Comparison of ENCODE assay signal across 8 mouse cellular contexts in genomic region chr6:126165591-126166155, GRCm38 (mm10). TPM values are rescaled to one million over a fixed set of nuclear protein-coding genes. Genes with fewer than 3 reads are reported as not detected.
DNase-seq lines count a peak whose midpoint lies in the region; ATAC-seq lines count a peak whose summit lies in the region.

No protein-coding gene starts in this region.

- peaks cover 21% of the 10 kb centered on the region; the same call in 1 of the 2 replicates for H3K4me1 ChIP-seq in forebrain, embryonic 11.5 days (replicated peaks; ENCODE audit: control insufficient read depth, insufficient read depth, low read length)
- H3K4me1 ChIP-seq in forebrain, embryonic 16.5 days (replicated peaks; ENCODE audit: control insufficient read depth, insufficient read depth, low read length) = peaks cover 44% of the 10 kb centered on the region
- H3K4me1 ChIP-seq in megakaryocyte, embryonic 14.5 days = peaks cover 11% of the 10 kb centered on the region; the same call in 1 of the 2 replicates
- peaks cover 30% of the 10 kb centered on the region for H3K4me1 ChIP-seq in intestine, embryonic 14.5 days (replicated peaks; ENCODE audit: control insufficient read depth, insufficient read depth, low read length)
- H3K4me1 ChIP-seq in stomach, embryonic 14.5 days (ENCODE audit: control insufficient read depth, insufficient read depth, low read length) = peaks cover 17% of the 10 kb centered on the region

- no peak for ATAC-seq in forebrain, embryonic 11.5 days (replicated peaks; ENCODE audit: low FRiP score)
- no peak for ATAC-seq in forebrain, embryonic 16.5 days
- no peak for ATAC-seq in megakaryocyte, adult 5-6 weeks (ENCODE audit: poor library complexity, severe bottlenecking)
- ATAC-seq in intestine, embryonic 14.5 days (replicated peaks; ENCODE audit: low FRiP score, low TSS enrichment, low read depth) = no peak
- ATAC-seq in stomach, embryonic 14.5 days (ENCODE audit: insufficient number of reproducible peaks, insufficient read depth, low FRiP score, low read depth) = no peak

- no peak overlapping the region for H3K9ac ChIP-seq in forebrain, embryonic 11.5 days (ENCODE audit: low read length)
- no peak overlapping the region for H3K9ac ChIP-seq in forebrain, embryonic 16.5 days (replicated peaks; ENCODE audit: low read depth, low read length)
- H3K9ac ChIP-seq in intestine, embryonic 14.5 days (ENCODE audit: low read length) = peak overlapping the region; percentile 41; the same call in 1 of the 2 replicates
- H3K9ac ChIP-seq in stomach, embryonic 14.5 days (replicated peaks; ENCODE audit: low read depth, low read length) = no peak overlapping the region

- H3K27ac ChIP-seq in forebrain, embryonic 11.5 days (ENCODE audit: low read depth, low read length) = no peak overlapping the region
- no peak overlapping the region for H3K27ac ChIP-seq in forebrain, embryonic 16.5 days (ENCODE audit: low read length)
- H3K27ac ChIP-seq in intestine, embryonic 14.5 days (ENCODE audit: low read depth) = 0 out of 2 replicates have a peak overlapping the region, but pooled peaks have one; percentile 11
- no peak overlapping the region for H3K27ac ChIP-seq in stomach, embryonic 14.5 days (ENCODE audit: low read length)

- H3K36me3 ChIP-seq in forebrain, embryonic 11.5 days (ENCODE audit: control insufficient read depth, insufficient read depth, low read length) = no peaks in the 10 kb centered on the region
- no peaks in the 10 kb centered on the region for H3K36me3 ChIP-seq in forebrain, embryonic 16.5 days (ENCODE audit: control insufficient read depth, insufficient read depth)
- H3K36me3 ChIP-seq in megakaryocyte, embryonic 14.5 days (replicated peaks; ENCODE audit: low read length) = no peaks in the 10 kb centered on the region
- no peaks in the 10 kb centered on the region for H3K36me3 ChIP-seq in intestine, embryonic 14.5 days (ENCODE audit: control insufficient read depth, insufficient read depth, low read length)
- no peaks in the 10 kb centered on the region for H3K36me3 ChIP-seq in stomach, embryonic 14.5 days (ENCODE audit: control insufficient read depth, insufficient read depth, low read length)

- peak overlapping the region; percentile 21; the same call in 1 of the 2 replicates for H3K4me2 ChIP-seq in forebrain, embryonic 11.5 days (ENCODE audit: low read depth, low read length, severe bottlenecking)
- H3K4me2 ChIP-seq in forebrain, embryonic 16.5 days (ENCODE audit: low read length) = no peak overlapping the region
- H3K4me2 ChIP-seq in intestine, embryonic 14.5 days (ENCODE audit: low read length) = peak overlapping the region; percentile 82
- peak overlapping the region; percentile 87 for H3K4me2 ChIP-seq in stomach, embryonic 14.5 days (replicated peaks; ENCODE audit: low read depth, low read length)

- WGBS in forebrain, embryonic 11.5 days = 2% methylated on average over 17 of the region's 17 CpGs
- WGBS in forebrain, embryonic 16.5 days = 6% methylated on average over 17 of the region's 17 CpGs
- WGBS in intestine, embryonic 14.5 days = 11% methylated on average over 17 of the region's 17 CpGs
- WGBS in stomach, embryonic 14.5 days = 8% methylated on average over 17 of the region's 17 CpGs

- no peak for DNase-seq in forebrain, embryonic 11.5 days (ENCODE audit: low spot score)
- no peak for DNase-seq in intestine, embryonic 14.5 days (ENCODE audit: low spot score)
- no peak for DNase-seq in testis, postnatal 14 days (ENCODE audit: low spot score)
- no peak for DNase-seq in layer of hippocampus, adult 8-10 months (ENCODE audit: low spot score in 2 of 2)

- no peak overlapping the region for H3K4me3 ChIP-seq in forebrain, embryonic 11.5 days (ENCODE audit: low read depth, low read length)
- H3K4me3 ChIP-seq in forebrain, embryonic 16.5 days (replicated peaks; ENCODE audit: low read length) = no peak overlapping the region
- H3K4me3 ChIP-seq in megakaryocyte, embryonic 14.5 days (replicated peaks) = peak overlapping the region; percentile 74
- peak overlapping the region; percentile 52 for H3K4me3 ChIP-seq in intestine, embryonic 14.5 days (ENCODE audit: low read depth, low read length)
- H3K4me3 ChIP-seq in stomach, embryonic 14.5 days (ENCODE audit: low read depth, low read length) = peak overlapping the region; percentile 53

- peaks cover 49% of the 10 kb centered on the region for H3K27me3 ChIP-seq in forebrain, embryonic 11.5 days (ENCODE audit: control insufficient read depth, insufficient read depth, low read length)
- peaks cover 31% of the 10 kb centered on the region for H3K27me3 ChIP-seq in forebrain, embryonic 16.5 days (replicated peaks; ENCODE audit: control insufficient read depth, insufficient read depth, low read length)
- peaks cover 78% of the 10 kb centered on the region for H3K27me3 ChIP-seq in megakaryocyte, embryonic 14.5 days (replicated peaks)
- H3K27me3 ChIP-seq in intestine, embryonic 14.5 days (replicated peaks; ENCODE audit: control insufficient read depth, insufficient read depth, low read length) = peaks cover 13% of the 10 kb centered on the region; the same call in 1 of the 2 replicates
- no peaks in the 10 kb centered on the region for H3K27me3 ChIP-seq in stomach, embryonic 14.5 days (ENCODE audit: control insufficient read depth, insufficient read depth, low read length)

- H3K9me3 ChIP-seq in forebrain, embryonic 11.5 days (ENCODE audit: control insufficient read depth, low read length) = no peaks in the 10 kb centered on the region
- H3K9me3 ChIP-seq in forebrain, embryonic 16.5 days (ENCODE audit: control insufficient read depth, low read length) = no peaks in the 10 kb centered on the region
- H3K9me3 ChIP-seq in megakaryocyte, embryonic 14.5 days = peaks cover 3% of the 10 kb centered on the region; the same call in 1 of the 2 replicates
- no peaks in the 10 kb centered on the region for H3K9me3 ChIP-seq in intestine, embryonic 14.5 days (ENCODE audit: control insufficient read depth, low read length)
- H3K9me3 ChIP-seq in stomach, embryonic 14.5 days (ENCODE audit: control insufficient read depth, low read depth, low read length) = no peaks in the 10 kb centered on the region

RNA-seq across cellular contexts. Expression of gene Ntf3, which starts 1.0 kb away (rescaled TPM):
- 3.5 and 4.1 TPM in 2 replicates for polyA plus RNA-seq in forebrain, embryonic 11.5 days (2014; fragmentation: Nextera tagmentation; extraction: Ambion mirVana)
- 4.7 and 6.8 TPM in 2 replicates for polyA plus RNA-seq in forebrain, embryonic 16.5 days (2015; fragmentation: Nextera tagmentation; extraction: Ambion mirVana)
- 0.39 TPM in 1 of 2 replicates, not detected in the other for polyA plus RNA-seq in megakaryocyte, embryonic 14.5 days (2012; ENCODE audit: insufficient read depth, low replicate concordance)
- total RNA-seq in megakaryocyte, adult 5-6 weeks (2015) = not detected in 2 replicates
- total RNA-seq in megakaryocyte, adult 5-6 weeks (2017) = not detected in 2 replicates
- 9.9 and 13.2 TPM in 2 replicates for polyA plus RNA-seq in intestine, embryonic 14.5 days (2014; fragmentation: Nextera tagmentation; extraction: Ambion mirVana)
- 13.8 and 15.8 TPM in 2 replicates for polyA plus RNA-seq in stomach, embryonic 14.5 days (2014; fragmentation: Nextera tagmentation; extraction: Ambion mirVana)
- 1 to 10 TPM; 9.1 to 10.0 (median 9.8) TPM for total RNA-seq in layer of hippocampus, adult 8-10 months (2022)

Comparison
In these comparisons a context has a peak if more than half of its experiments do, and no peak if none do; other contexts are left out.
1. H3K4me3 ChIP-seq: peak in megakaryocyte, embryonic 14.5 days (single experiment), intestine, embryonic 14.5 days (single experiment) and stomach, embryonic 14.5 days (single experiment); none in forebrain, embryonic 11.5 days (single experiment) and forebrain, embryonic 16.5 days (single experiment).